Mouse (Mus musculus): Measurements from ENCODE around the gene A4galt. TPM values are rescaled to one million over a fixed set of nuclear protein-coding genes. Genes with fewer than 3 reads are reported as not detected.

The A4galt gene
- total and polyA plus RNA-seq, 2 experiments from 2014 or later = 6.7 to 14.8 TPM

- H3K9ac ChIP-seq (replicated peaks; ENCODE audit: low read length) = no peak overlapping the region
- H3K27me3 ChIP-seq (ENCODE audit: insufficient read depth, low read length) = no peaks in the 10 kb centered on the region
- ATAC-seq (no peak), DNase-seq (ENCODE audit: low spot score) (no peak)
- no peaks in the 10 kb centered on the region for H3K4me1 ChIP-seq (ENCODE audit: insufficient read depth, low read length)
- WGBS = 90% methylated on average over 4 of the region's 4 CpGs
- no peak overlapping the region for H3K27ac ChIP-seq
- no peak overlapping the region for H3K4me3 ChIP-seq (ENCODE audit: low read length)
- H3K36me3 ChIP-seq (ENCODE audit: insufficient read depth, low read length) = no peaks in the 10 kb centered on the region
- H3K4me2 ChIP-seq (ENCODE audit: low read depth, low read length) = no peak overlapping the region
- no peaks in the 10 kb centered on the region for H3K9me3 ChIP-seq (ENCODE audit: low read length)
- TF ChIP-seq CTCF (IDR thresholded peaks at IDR 0.05; ENCODE audit: low read depth) = no peak
Observed at GRCm38 (mm10) chr15:83296050-83296449, 44.5 kb upstream of the A4galt start.

GRCm38 (mm10) chr15:83294954-83295353 lies 43.4 kb upstream of the A4galt start:
- Histone ChIP-seq H3K4me2 (ENCODE audit: low read depth, low read length) (no peak overlapping the region), H3K4me3 (ENCODE audit: low read length) (no peak overlapping the region), H3K9ac (replicated peaks; ENCODE audit: low read length) (no peak overlapping the region), H3K9me3 (ENCODE audit: low read length) (no peaks in the 10 kb centered on the region), H3K27ac (no peak overlapping the region), H3K36me3 (ENCODE audit: insufficient read depth, low read length) (no peaks in the 10 kb centered on the region), H3K4me1 (ENCODE audit: insufficient read depth, low read length) (no peaks in the 10 kb centered on the region), H3K27me3 (ENCODE audit: insufficient read depth, low read length) (no peaks in the 10 kb centered on the region)
- TF ChIP-seq CTCF (IDR thresholded peaks at IDR 0.05; ENCODE audit: low read depth) = no peak
- WGBS = 85% methylated on average over 3 of the region's 3 CpGs
- ATAC-seq (no peak), DNase-seq (ENCODE audit: low spot score) (no peak)

- ATAC-seq (no peak), DNase-seq (ENCODE audit: low spot score) (peak; percentile 47)
- H3K4me1 ChIP-seq (ENCODE audit: insufficient read depth, low read length) = no peaks in the 10 kb centered on the region
- H3K27me3 ChIP-seq (ENCODE audit: insufficient read depth, low read length) = no peaks in the 10 kb centered on the region
- no peaks in the 10 kb centered on the region for H3K36me3 ChIP-seq (ENCODE audit: insufficient read depth, low read length)
- no peak overlapping the region for H3K4me3 ChIP-seq (ENCODE audit: low read length)
- no peaks in the 10 kb centered on the region for H3K9me3 ChIP-seq (ENCODE audit: low read length)
- TF ChIP-seq CTCF (IDR thresholded peaks at IDR 0.05; ENCODE audit: low read depth) = no peak
- no peak overlapping the region for H3K9ac ChIP-seq (replicated peaks; ENCODE audit: low read length)
- no peak overlapping the region for H3K27ac ChIP-seq
- 78% methylated on average over 8 of the region's 8 CpGs for WGBS
- no peak overlapping the region for H3K4me2 ChIP-seq (ENCODE audit: low read depth, low read length)
Observed at GRCm38 (mm10) chr15:83293706-83294645, 42.4 kb upstream of the A4galt start.

GRCm38 (mm10) chr15:83293144-83293543 lies 41.6 kb upstream of the A4galt start:
- TF ChIP-seq CTCF (IDR thresholded peaks at IDR 0.05; ENCODE audit: low read depth) = no peak
- no peak for ATAC-seq
- H3K27ac ChIP-seq = no peak overlapping the region

GRCm38 (mm10) chr15:83292261-83293056 lies 40.9 kb upstream of the A4galt start:
- Histone ChIP-seq H3K27me3 (ENCODE audit: insufficient read depth, low read length) (no peaks in the 10 kb centered on the region), H3K27ac (no peak overlapping the region)

More at GRCm38 (mm10) chr15:83293144-83293543, 41.6 kb upstream of the A4galt start:
- DNase-seq (ENCODE audit: low spot score) = no peak
- no peak overlapping the region for H3K4me3 ChIP-seq (ENCODE audit: low read length)
- H3K4me2 ChIP-seq (ENCODE audit: low read depth, low read length) = no peak overlapping the region
- no peaks in the 10 kb centered on the region for H3K4me1 ChIP-seq (ENCODE audit: insufficient read depth, low read length)
- WGBS = 82% methylated on average over 6 of the region's 6 CpGs
- H3K36me3 ChIP-seq (ENCODE audit: insufficient read depth, low read length) = no peaks in the 10 kb centered on the region
- no peaks in the 10 kb centered on the region for H3K27me3 ChIP-seq (ENCODE audit: insufficient read depth, low read length)
- no peaks in the 10 kb centered on the region for H3K9me3 ChIP-seq (ENCODE audit: low read length)
- H3K9ac ChIP-seq (replicated peaks; ENCODE audit: low read length) = no peak overlapping the region

GRCm38 (mm10) chr15:83290899-83291298 lies 39.3 kb upstream of the A4galt start:
- WGBS = 65% methylated on average over 2 of the region's 2 CpGs
- no peak overlapping the region for H3K9ac ChIP-seq (replicated peaks; ENCODE audit: low read length)
- ATAC-seq (no peak), DNase-seq (ENCODE audit: low spot score) (no peak)
- no peaks in the 10 kb centered on the region for H3K27me3 ChIP-seq (ENCODE audit: insufficient read depth, low read length)
- H3K4me3 ChIP-seq (ENCODE audit: low read length) = no peak overlapping the region
- no peaks in the 10 kb centered on the region for H3K36me3 ChIP-seq (ENCODE audit: insufficient read depth, low read length)
- no peak for TF ChIP-seq CTCF (IDR thresholded peaks at IDR 0.05; ENCODE audit: low read depth)
- no peaks in the 10 kb centered on the region for H3K9me3 ChIP-seq (ENCODE audit: low read length)
- no peaks in the 10 kb centered on the region for H3K4me1 ChIP-seq (ENCODE audit: insufficient read depth, low read length)
- no peak overlapping the region for H3K4me2 ChIP-seq (ENCODE audit: low read depth, low read length)
- H3K27ac ChIP-seq = no peak overlapping the region

More at GRCm38 (mm10) chr15:83292261-83293056, 40.9 kb upstream of the A4galt start:
- Histone ChIP-seq H3K9ac (replicated peaks; ENCODE audit: low read length) (no peak overlapping the region), H3K4me2 (ENCODE audit: low read depth, low read length) (no peak overlapping the region), H3K4me3 (ENCODE audit: low read length) (no peak overlapping the region), H3K9me3 (ENCODE audit: low read length) (no peaks in the 10 kb centered on the region), H3K4me1 (ENCODE audit: insufficient read depth, low read length) (no peaks in the 10 kb centered on the region), H3K36me3 (ENCODE audit: insufficient read depth, low read length) (no peaks in the 10 kb centered on the region)
- ATAC-seq (no peak), DNase-seq (ENCODE audit: low spot score) (no peak)
- no peak for TF ChIP-seq CTCF (IDR thresholded peaks at IDR 0.05; ENCODE audit: low read depth)
- WGBS = 79% methylated on average over 13 of the region's 13 CpGs

All from hindbrain, postnatal 0 days (tissue).